8 mouse cellular contexts compared by ENCODE assay signal in genomic region chr1:36938348-36938747, GRCm38 (mm10). TPM values are rescaled to one million over a fixed set of nuclear protein-coding genes. Genes with fewer than 3 reads are reported as not detected.
A peak's percentile ranks its signal among the peaks of the same experiment; 100 is the strongest.
DNase-seq lines count a peak whose midpoint lies in the region; ATAC-seq and TF ChIP-seq lines count a peak whose summit lies in the region.

No protein-coding gene starts in this region.

- H3K4me3 ChIP-seq in left cerebral cortex, adult 2 months: peak overlapping the region; percentile 73
- peak overlapping the region; percentile 100 for H3K4me3 ChIP-seq in neural tube, embryonic 12.5 days

- H3K4me2 ChIP-seq in neural tube, embryonic 12.5 days (replicated peaks): peak overlapping the region; percentile 77

- no peak overlapping the region for H3K27ac ChIP-seq in left cerebral cortex, adult 2 months
- H3K27ac ChIP-seq in neural tube, embryonic 12.5 days: no peak overlapping the region

- no peak for DNase-seq in left cerebral cortex, adult 2 months (ENCODE audit: extremely low spot score in 1 of 2, low spot score in 2 of 2)
- DNase-seq in left cerebral cortex, postnatal 4 days: no peak
- DNase-seq in embryo, embryonic 11 days: peak; percentile 22
- peak; percentile 57 for DNase-seq in induced T-regulatory cell, adult 2 months (ENCODE audit: low read depth)
- no peak for DNase-seq in layer of hippocampus, adult 9-10 months (ENCODE audit: low spot score)

- H3K36me3 ChIP-seq in neural tube, embryonic 12.5 days: no peaks in the 10 kb centered on the region

- no peaks in the 10 kb centered on the region for H3K9me3 ChIP-seq in neural tube, embryonic 12.5 days

- intact Hi-C loops in left cerebral cortex, adult 2 months (cut with DNase I): loop anchor here (5.0 kb wide), 2 partner anchors 106 to 234 kb away; no protein-coding TSS in a partner anchor
- intact Hi-C loops in left cerebral cortex, postnatal 4 days (cut with DNase I): loop anchor here (10.0 kb wide), 2 partner anchors 104 to 306 kb away; no protein-coding TSS in a partner anchor

- no peaks in the 10 kb centered on the region for H3K27me3 ChIP-seq in neural tube, embryonic 12.5 days (replicated peaks)

- ATAC-seq in neural tube, embryonic 12.5 days (ENCODE audit: low FRiP score, low read depth): no peak
- no peak for ATAC-seq in megakaryocyte progenitor cell, adult 5-6 weeks (replicated peaks; ENCODE audit: poor library complexity)
- no peak for ATAC-seq in frontal cortex, adult (ENCODE audit: low TSS enrichment)

- WGBS in neural tube, embryonic 12.5 days: 2% methylated on average over 9 of the region's 9 CpGs

- TF ChIP-seq CTCF in left cerebral cortex, adult 2 months (IDR thresholded peaks at IDR 0.05): no peak

- H3K9ac ChIP-seq in neural tube, embryonic 12.5 days: peak overlapping the region; percentile 98

- peaks cover 21% of the 10 kb centered on the region; the same call in 1 of the 2 replicates for H3K4me1 ChIP-seq in neural tube, embryonic 12.5 days

RNA-seq across cellular contexts. Expression of gene Tmem131, which starts 5.1 kb away (rescaled TPM):
- 10 to 100 TPM; 53.6 to 61.1 TPM for total RNA-seq in left cerebral cortex, adult 2 months (2021)
- 10 to 100 TPM; 79.6 to 82.0 TPM for total RNA-seq in left cerebral cortex, postnatal 4 days (2021)
- polyA plus RNA-seq in neural tube, embryonic 12.5 days (2016; fragmentation: Nextera tagmentation; extraction: Ambion mirVana): 16.2 and 18.3 TPM in 2 replicates
- 48.5 and 52.7 TPM in 2 replicates for total RNA-seq in megakaryocyte progenitor cell, adult 5-6 weeks (2015)
- total RNA-seq in megakaryocyte progenitor cell, adult 5-6 weeks (2017): 13.5 and 16.6 TPM in 2 replicates

Comparison
In these comparisons a context has a peak if more than half of its experiments do, and no peak if none do; other contexts are left out.
1. DNase-seq: peak in embryo, embryonic 11 days (single experiment) and induced T-regulatory cell, adult 2 months (single experiment); none in left cerebral cortex, adult 2 months (0 of 2), left cerebral cortex, postnatal 4 days (single experiment) and layer of hippocampus, adult 9-10 months (single experiment).